Mouse (Mus musculus) forebrain, embryonic 11.5 days (tissue): ENCODE measurements around the gene Ren1. TPM values are rescaled to one million over a fixed set of nuclear protein-coding genes. Genes with fewer than 3 reads are reported as not detected.

Source experiments
- ATAC-seq: fragments of 200-750 bp; cut with Nextera tagmentation; replicated peaks from 2 replicates; pipeline ENCODE4 v1.8.0; 2017; ENCODE audit warnings: moderate TSS enrichment; ENCODE audit not compliant: low FRiP score
- DNase-seq: peaks from one replicate; pipeline ENCODE4 v3.0.0-alpha.2; 2017; ENCODE audit warnings: low spot score
- H3K27ac ChIP-seq: fragments of 300-500 bp; sonication (generic); 2 replicates; pipeline ENCODE4 v1.5.1; 2014; ENCODE audit warnings: low read depth, low read length
- H3K27me3 ChIP-seq: fragments of 300-500 bp; sonication (generic); 2 replicates; pipeline ENCODE4 v1.6.1; 2014; ENCODE audit warnings: mild to moderate bottlenecking, low read length, mixed read lengths; ENCODE audit not compliant: control insufficient read depth, insufficient read depth
- H3K36me3 ChIP-seq: fragments of 300-500 bp; sonication (generic); 2 replicates; pipeline ENCODE4 v1.6.1; 2014; ENCODE audit warnings: mild to moderate bottlenecking, low read length, moderate library complexity, mixed read lengths; ENCODE audit not compliant: control insufficient read depth, insufficient read depth
- H3K4me1 ChIP-seq: fragments of 300-500 bp; sonication (generic); replicated peaks from 2 replicates; pipeline ENCODE4 v1.6.1; 2014; ENCODE audit warnings: low read length, mixed read lengths; ENCODE audit not compliant: control insufficient read depth, insufficient read depth
- H3K4me2 ChIP-seq: fragments of 300-500 bp; sonication (generic); 2 replicates; pipeline ENCODE4 v1.6.1; 2014; ENCODE audit warnings: low read depth, mild to moderate bottlenecking, low read length, moderate library complexity, mixed read lengths; ENCODE audit not compliant: severe bottlenecking
- H3K4me3 ChIP-seq: fragments of 300-500 bp; sonication (generic); 2 replicates; pipeline ENCODE4 v1.5.1; 2014; ENCODE audit warnings: low read depth, low read length
- H3K9ac ChIP-seq: fragments of 300-500 bp; sonication (generic); 2 replicates; pipeline ENCODE4 v1.6.1; 2014; ENCODE audit warnings: low read length
- H3K9me3 ChIP-seq: fragments of 300-500 bp; sonication (generic); 2 replicates; pipeline ENCODE4 v1.6.1; 2016; ENCODE audit warnings: low read length, mixed read lengths; ENCODE audit not compliant: control insufficient read depth
- WGBS: fragments of 180-500 bp; shearing (Covaris S2); extraction: QIAGEN DNeasy Blood & Tissue Kit; methylation state at CpG from one replicate; pipeline ENCODE4 v1.1.7; 2014; 5-methylcytosine and 5-hydroxymethylcytosine counted together
- polyA plus RNA-seq: library from polyadenylated mRNA; unstranded; fragments of >200 nt; fragmentation: Nextera tagmentation; extraction: Ambion mirVana; gene quantifications from 2 replicates; pipeline ENCODE4 v1.2.1, GENCODE M21; 2014

The Ren1 gene
- polyA plus RNA-seq, 1 experiment from 2014 or later: not detected

DNA sequence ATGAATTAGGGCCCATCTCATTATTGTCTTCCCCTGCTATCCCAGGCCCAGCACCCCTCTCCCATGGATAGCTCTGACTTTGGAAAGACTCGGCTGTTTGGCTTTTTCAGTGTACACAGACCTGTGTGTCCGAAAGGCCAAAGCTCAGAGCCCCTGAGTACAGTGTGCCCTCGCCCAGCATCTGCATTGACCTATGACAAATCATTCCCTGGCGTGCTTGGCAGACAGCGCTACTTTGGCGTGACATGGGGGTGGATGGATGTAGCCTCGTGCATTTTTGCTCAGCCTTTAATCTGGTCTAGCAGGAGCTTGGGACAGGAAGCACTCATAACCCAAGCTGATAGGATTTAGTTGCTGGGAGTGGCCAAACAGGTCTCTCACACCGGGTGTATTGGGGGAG lies 21.8 kb downstream of the Ren1 start:
- Histone ChIP-seq H3K36me3 (no peaks in the 10 kb centered on the region), H3K9ac (no peak overlapping the region), H3K4me2 (no peak overlapping the region), H3K27ac (no peak overlapping the region), H3K4me1 (peaks cover 7% of the 10 kb centered on the region), H3K27me3 (no peaks in the 10 kb centered on the region), H3K4me3 (no peak overlapping the region), H3K9me3 (no peaks in the 10 kb centered on the region)
- ATAC-seq (no peak), DNase-seq (no peak)
- 78% methylated on average over 8 of the region's 8 CpGs for WGBS

DNA sequence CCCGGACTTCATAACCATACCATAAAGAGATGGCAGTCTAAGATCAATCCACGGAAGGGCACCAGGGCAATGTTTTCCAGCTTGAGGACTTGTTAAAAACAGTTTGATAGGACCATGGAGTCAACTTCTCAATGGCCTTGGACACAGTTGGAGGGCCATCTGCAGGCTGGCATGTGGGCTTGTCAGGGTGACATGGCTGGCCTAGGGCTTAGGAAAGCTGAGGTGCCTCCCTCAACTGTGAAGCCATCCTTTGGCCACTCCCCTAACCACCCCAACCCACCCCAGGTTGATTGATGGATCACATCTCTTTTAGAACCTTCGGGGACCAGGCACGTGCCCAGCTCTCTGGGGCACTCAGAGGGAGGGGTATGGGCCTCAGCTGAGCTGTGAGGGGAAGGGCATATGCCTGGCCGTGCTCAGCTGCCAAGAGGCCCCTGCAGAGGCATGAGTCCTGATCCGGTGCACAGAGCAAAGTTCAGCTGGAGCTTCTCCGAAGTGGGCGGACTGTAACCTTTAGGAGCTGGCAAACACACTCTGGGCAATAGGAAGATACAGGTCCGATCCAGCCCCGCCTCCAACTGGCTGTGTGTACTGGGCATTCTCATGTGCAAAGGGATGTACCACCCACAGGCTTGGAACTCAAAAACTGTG lies 25.5 kb downstream of the Ren1 start:
- Histone ChIP-seq H3K27ac (no peak overlapping the region), H3K9ac (no peak overlapping the region), H3K4me1 (no peaks in the 10 kb centered on the region), H3K27me3 (no peaks in the 10 kb centered on the region), H3K4me3 (no peak overlapping the region), H3K36me3 (no peaks in the 10 kb centered on the region), H3K9me3 (no peaks in the 10 kb centered on the region), H3K4me2 (no peak overlapping the region)
- WGBS: 82% methylated on average over 10 of the region's 10 CpGs
- ATAC-seq (no peak), DNase-seq (no peak)

DNA sequence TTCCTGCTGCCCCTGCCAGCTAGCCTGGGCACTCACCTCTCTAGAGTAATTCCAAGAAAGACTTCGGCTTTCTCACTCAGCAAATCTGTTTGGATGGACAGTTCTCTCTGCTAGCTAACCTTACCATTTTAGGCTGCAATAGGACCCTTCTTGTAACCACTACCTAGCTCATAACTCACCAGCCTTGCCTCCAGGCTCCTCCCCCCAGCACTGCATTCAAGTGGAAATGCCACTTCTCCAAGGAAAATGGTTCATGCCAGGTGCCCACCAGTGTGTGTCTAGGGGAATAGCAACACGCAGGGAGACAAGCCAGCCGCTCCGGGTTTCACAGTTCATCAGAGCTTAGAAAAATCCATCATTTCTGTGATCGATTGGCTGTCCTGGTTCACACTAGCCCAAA lies 27.2 kb downstream of the Ren1 start:
- DNase-seq (no peak), ATAC-seq (no peak)
- no peaks in the 10 kb centered on the region for H3K9me3 ChIP-seq
- H3K27me3 ChIP-seq: no peaks in the 10 kb centered on the region
- WGBS: 89% methylated on average over 5 of the region's 5 CpGs
- no peaks in the 10 kb centered on the region for H3K36me3 ChIP-seq
- H3K27ac ChIP-seq: no peak overlapping the region
- no peak overlapping the region for H3K4me3 ChIP-seq
- no peak overlapping the region for H3K4me2 ChIP-seq
- no peak overlapping the region for H3K9ac ChIP-seq
- no peaks in the 10 kb centered on the region for H3K4me1 ChIP-seq

DNA sequence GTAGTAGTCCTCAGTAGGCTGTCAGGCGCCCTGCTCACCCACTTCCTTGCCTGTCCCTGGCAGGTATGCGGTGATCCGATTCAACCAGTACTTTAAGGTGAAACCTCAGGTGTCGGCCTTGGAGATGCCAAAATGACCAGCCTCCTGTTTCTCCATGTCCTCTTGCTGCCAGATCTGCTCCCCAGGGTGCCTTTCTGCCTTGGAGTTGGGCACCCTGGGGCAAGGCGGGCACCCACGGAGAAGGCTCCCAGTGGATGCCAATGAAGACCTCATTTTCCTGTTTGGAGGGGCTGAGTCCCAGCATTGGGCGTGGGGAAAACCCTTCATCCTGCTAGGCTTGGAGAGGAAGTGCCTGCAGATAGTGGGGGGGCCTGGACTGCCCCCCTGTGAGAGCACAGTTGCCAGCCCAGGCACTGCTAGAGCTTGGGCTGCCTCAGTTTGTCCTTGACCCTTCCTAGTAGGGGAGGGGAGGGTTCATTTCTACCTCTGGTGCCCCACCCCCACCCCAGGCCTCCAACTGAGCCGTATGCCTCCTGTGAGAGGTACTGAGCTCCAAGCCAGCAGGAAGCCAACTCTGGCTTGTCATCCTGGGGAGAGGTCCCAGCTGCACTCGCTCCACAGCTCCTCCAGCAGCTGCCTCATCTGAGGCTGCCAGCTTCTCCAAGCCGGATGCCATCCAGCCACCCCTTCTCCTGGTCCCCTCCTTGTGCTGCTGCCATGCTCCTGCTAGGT lies 29.1 kb downstream of the Ren1 start:
- no peak overlapping the region for H3K27ac ChIP-seq

DNA sequence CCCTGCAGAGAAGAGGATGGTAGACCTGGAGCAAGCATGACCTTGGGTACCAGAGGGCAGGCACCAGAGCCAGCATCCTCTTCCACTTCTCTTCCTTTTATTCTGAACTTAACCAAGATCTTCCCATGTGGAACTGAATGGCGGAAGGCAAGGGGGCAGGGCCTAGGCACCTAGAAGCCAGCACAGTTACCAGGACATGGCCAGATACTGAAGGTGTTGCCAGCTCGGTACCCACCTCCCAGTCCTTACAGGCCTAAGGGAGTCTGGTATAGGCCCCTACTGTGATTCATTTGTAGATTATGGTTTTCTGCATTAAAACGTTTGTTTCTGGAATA lies 29.6 kb downstream of the Ren1 start:
- Histone ChIP-seq H3K4me2 (no peak overlapping the region), H3K36me3 (no peaks in the 10 kb centered on the region), H3K27ac (no peak overlapping the region), H3K27me3 (no peaks in the 10 kb centered on the region), H3K4me3 (no peak overlapping the region), H3K9me3 (no peaks in the 10 kb centered on the region), H3K9ac (no peak overlapping the region), H3K4me1 (0 out of 2 replicates have a peak, but pooled peaks cover 2% of the 10 kb centered on the region)
- 80% methylated on average over 3 of the region's 3 CpGs for WGBS
- no peak for ATAC-seq
- DNase-seq: no peak

More for the DNA sequence above, 29.1 kb downstream of the Ren1 start:
- ATAC-seq (no peak), DNase-seq (no peak)
- Histone ChIP-seq H3K9me3 (no peaks in the 10 kb centered on the region), H3K36me3 (no peaks in the 10 kb centered on the region), H3K4me3 (no peak overlapping the region), H3K9ac (no peak overlapping the region), H3K4me1 (0 out of 2 replicates have a peak, but pooled peaks cover 2% of the 10 kb centered on the region), H3K27me3 (no peaks in the 10 kb centered on the region), H3K4me2 (no peak overlapping the region)
- 71% methylated on average over 10 of the region's 10 CpGs for WGBS

DNA sequence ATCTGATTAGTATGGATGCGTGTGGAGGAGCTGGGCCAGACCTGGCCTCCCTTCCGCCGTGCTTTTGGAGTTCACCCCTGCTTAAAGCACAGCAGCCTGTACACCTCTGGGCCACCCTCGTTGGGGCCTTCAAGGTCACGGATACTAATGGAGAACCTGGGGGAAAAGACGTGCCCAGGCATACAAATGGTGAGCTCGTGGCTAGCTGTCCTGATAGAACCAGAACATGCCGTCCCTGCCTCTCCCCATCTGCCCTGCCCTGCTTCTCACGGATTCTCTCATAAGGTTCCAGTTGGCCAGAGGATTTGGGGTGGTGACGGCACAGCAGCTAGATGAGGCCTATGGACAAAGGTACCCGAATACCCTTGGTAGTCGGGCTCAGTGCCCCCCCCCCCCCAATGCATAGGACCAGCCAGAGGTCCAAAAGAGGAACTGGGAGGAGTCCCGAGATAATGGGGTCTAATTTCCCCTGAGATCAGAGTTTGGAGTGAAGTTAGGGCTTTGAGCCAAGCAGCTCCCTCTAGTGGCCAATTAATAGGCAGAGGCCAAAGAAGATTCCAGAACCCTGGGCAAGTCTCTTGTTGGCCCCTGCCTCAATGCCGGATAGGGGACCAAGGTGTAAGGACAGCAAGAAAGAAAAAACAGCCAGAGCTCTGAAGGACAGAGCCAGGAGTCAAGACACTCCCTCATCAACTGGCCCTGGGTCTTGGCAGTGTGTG lies 30.2 kb downstream of the Ren1 start:
- ATAC-seq: no peak
- 72% methylated on average over 14 of the region's 14 CpGs for WGBS

DNA sequence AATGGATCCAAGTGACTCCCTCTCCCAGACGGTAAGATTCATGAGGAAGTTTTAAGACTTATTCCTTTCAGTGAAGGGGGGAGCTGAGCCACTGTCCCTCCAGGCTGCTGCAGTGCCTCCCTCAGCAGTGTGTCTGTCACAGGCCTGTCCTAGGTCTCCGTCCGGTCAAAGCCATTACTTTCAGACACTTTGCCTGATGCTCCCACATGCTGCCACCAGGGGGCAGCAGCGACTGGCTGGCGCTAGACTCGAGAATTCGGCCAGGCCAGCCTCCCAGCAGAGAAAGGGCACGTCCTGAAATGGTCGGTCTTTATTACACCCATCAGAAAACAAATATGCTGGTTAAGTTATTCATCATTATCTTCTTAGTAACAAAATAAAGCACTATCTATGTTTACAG lies 31.7 kb downstream of the Ren1 start:
- 0 out of 2 replicates have a peak, but pooled peaks cover 8% of the 10 kb centered on the region for H3K4me1 ChIP-seq
- DNase-seq (peak; percentile 90), ATAC-seq (peak; percentile 31; the same call in 1 of the 2 replicates)
- 9% methylated on average over 9 of the region's 9 CpGs for WGBS
- no peak overlapping the region for H3K4me3 ChIP-seq
- H3K27me3 ChIP-seq: no peaks in the 10 kb centered on the region
- no peak overlapping the region for H3K4me2 ChIP-seq
- no peaks in the 10 kb centered on the region for H3K9me3 ChIP-seq
- H3K27ac ChIP-seq: no peak overlapping the region
- no peaks in the 10 kb centered on the region for H3K36me3 ChIP-seq
- no peak overlapping the region for H3K9ac ChIP-seq

More for the DNA sequence above, 30.2 kb downstream of the Ren1 start:
- no peaks in the 10 kb centered on the region for H3K36me3 ChIP-seq
- no peak overlapping the region for H3K27ac ChIP-seq
- H3K4me1 ChIP-seq: 0 out of 2 replicates have a peak, but pooled peaks cover 2% of the 10 kb centered on the region
- H3K4me2 ChIP-seq: no peak overlapping the region
- no peak overlapping the region for H3K9ac ChIP-seq
- no peak for DNase-seq
- no peak overlapping the region for H3K4me3 ChIP-seq
- no peaks in the 10 kb centered on the region for H3K9me3 ChIP-seq
- H3K27me3 ChIP-seq: no peaks in the 10 kb centered on the region

DNA sequence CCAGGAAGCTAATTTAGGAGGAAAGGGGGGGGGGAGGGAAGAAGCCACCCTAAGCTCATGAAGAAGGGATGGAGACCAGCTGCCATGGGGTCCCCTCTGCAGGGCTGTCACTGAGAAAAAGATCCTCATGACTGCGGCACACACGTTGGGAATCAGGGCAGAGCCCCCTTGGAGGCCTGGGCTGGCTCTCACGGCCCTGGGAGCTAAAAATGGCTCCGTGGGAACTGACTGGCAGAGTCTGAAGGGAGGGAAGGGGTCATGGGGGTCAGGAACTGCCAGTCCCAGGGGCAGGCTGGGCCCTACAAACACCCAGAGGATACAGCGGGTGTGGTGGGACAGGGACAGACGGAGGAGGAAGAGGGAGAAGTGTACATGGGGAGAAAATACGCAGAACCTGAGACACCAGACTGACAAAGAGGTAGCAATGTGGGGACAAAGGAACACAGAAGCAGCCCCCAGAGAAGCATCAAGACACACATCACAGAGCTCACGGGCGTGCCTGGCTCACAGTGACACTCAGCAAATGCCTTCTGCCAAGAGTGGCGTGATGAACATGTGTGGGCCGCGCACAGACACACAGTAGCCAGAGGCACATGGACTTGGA lies 32.3 kb downstream of the Ren1 start:
- H3K4me1 ChIP-seq: 0 out of 2 replicates have a peak, but pooled peaks cover 8% of the 10 kb centered on the region
- no peaks in the 10 kb centered on the region for H3K36me3 ChIP-seq
- H3K9ac ChIP-seq: no peak overlapping the region
- H3K4me3 ChIP-seq: no peak overlapping the region
- no peak for DNase-seq
- no peaks in the 10 kb centered on the region for H3K27me3 ChIP-seq
- no peak overlapping the region for H3K27ac ChIP-seq
- 66% methylated on average over 12 of the region's 12 CpGs for WGBS
- no peaks in the 10 kb centered on the region for H3K9me3 ChIP-seq
- no peak overlapping the region for H3K4me2 ChIP-seq
- no peak for ATAC-seq
